Mouse (Mus musculus) midbrain, postnatal 0 days (tissue): ENCODE measurements around the gene Myh9. TPM values are rescaled to one million over a fixed set of nuclear protein-coding genes. Genes with fewer than 3 reads are reported as not detected.

ENCODE experiments used
- ATAC-seq: fragments of 200-750 bp; cut with Nextera tagmentation; 2 replicates; pipeline ENCODE4 v1.8.0; 2017; ENCODE audit warnings: moderate number of reproducible peaks, mild to moderate bottlenecking, moderate TSS enrichment, moderate library complexity; ENCODE audit not compliant: low FRiP score
- DNase-seq: peaks from one replicate; pipeline ENCODE4 v3.0.0-alpha.2; 2015; ENCODE audit warnings: low spot score
- H3K27ac ChIP-seq: fragments of 300-500 bp; sonication (generic); 2 replicates; pipeline ENCODE4 v1.5.1; 2014; ENCODE audit warnings: low read depth, mild to moderate bottlenecking, low read length, mixed read lengths
- H3K27me3 ChIP-seq: fragments of 300-500 bp; sonication (generic); 2 replicates; pipeline ENCODE4 v1.6.1; 2014; ENCODE audit warnings: low read length, control low read depth, mixed read lengths; ENCODE audit not compliant: insufficient read depth
- H3K36me3 ChIP-seq: fragments of 300-500 bp; sonication (generic); 2 replicates; pipeline ENCODE4 v1.6.1; 2014; ENCODE audit warnings: low read length, control low read depth, mixed read lengths; ENCODE audit not compliant: insufficient read depth
- H3K4me1 ChIP-seq: fragments of 300-500 bp; sonication (generic); 2 replicates; pipeline ENCODE4 v1.6.1; 2014; ENCODE audit warnings: mild to moderate bottlenecking, control low read depth, antibody characterized with exemption, low read length, mixed read lengths; ENCODE audit not compliant: insufficient read depth
- H3K4me2 ChIP-seq: fragments of 300-500 bp; sonication (generic); 2 replicates; pipeline ENCODE4 v1.6.1; 2014; ENCODE audit warnings: low read depth, mild to moderate bottlenecking, low read length, mixed read lengths; ENCODE audit not compliant: poor library complexity, severe bottlenecking
- H3K4me3 ChIP-seq: fragments of 300-500 bp; sonication (generic); 2 replicates; pipeline ENCODE4 v1.5.1; 2014; ENCODE audit warnings: low read depth, mild to moderate bottlenecking, low read length, moderate library complexity
- H3K9ac ChIP-seq: fragments of 300-500 bp; sonication (generic); replicated peaks from 2 replicates; pipeline ENCODE4 v1.6.1; 2014; ENCODE audit warnings: mild to moderate bottlenecking, low read length, moderate library complexity, mixed read lengths; ENCODE audit not compliant: poor library complexity, severe bottlenecking
- H3K9me3 ChIP-seq: fragments of 300-500 bp; sonication (generic); 2 replicates; pipeline ENCODE4 v1.6.1; 2016; ENCODE audit warnings: low read length, control low read depth
- CTCF ChIP-seq: IDR thresholded peaks from 2 replicates; pipeline ENCODE4 v1.5.1; 2016; ENCODE audit warnings: antibody characterized with exemption, mild to moderate bottlenecking
- WGBS: fragments of 180-500 bp; shearing (Covaris S2); extraction: QIAGEN DNeasy Blood & Tissue Kit; methylation state at CpG from one replicate; pipeline ENCODE4 v1.1.7; 2014; 5-methylcytosine and 5-hydroxymethylcytosine counted together
- polyA plus RNA-seq: library from polyadenylated mRNA; unstranded; fragments of >200 nt; fragmentation: Nextera tagmentation; extraction: Ambion mirVana; gene quantifications from 2 replicates; pipeline ENCODE4 v1.2.1, GENCODE M21; 2015
- total RNA-seq: library from RNA; depleted of rRNA; stranded (reverse); fragments of >200 nt; gene quantifications from 2 replicates; pipeline ENCODE4 v1.2.3, GENCODE M21; 2014

The Myh9 gene
- total and polyA plus RNA-seq, 2 experiments from 2014 or later: 8.2 to 26.9 TPM

GRCm38 (mm10) chr15:77802992-77803391 lies 39.0 kb downstream of the Myh9 start:
- no peaks in the 10 kb centered on the region for H3K9me3 ChIP-seq
- DNase-seq (no peak), ATAC-seq (no peak)
- H3K27ac ChIP-seq: no peak overlapping the region
- 87% methylated on average over 4 of the region's 4 CpGs for WGBS
- no peak overlapping the region for H3K9ac ChIP-seq
- no peaks in the 10 kb centered on the region for H3K27me3 ChIP-seq
- H3K4me1 ChIP-seq: 0 out of 2 replicates have a peak, but pooled peaks cover 4% of the 10 kb centered on the region
- 0 out of 2 replicates have a peak, but pooled peaks cover 18% of the 10 kb centered on the region for H3K36me3 ChIP-seq
- TF ChIP-seq CTCF: peak; percentile 30; the same call in 1 of the 2 replicates
- no peak overlapping the region for H3K4me2 ChIP-seq
- no peak overlapping the region for H3K4me3 ChIP-seq

GRCm38 (mm10) chr15:77801188-77801587 lies 40.8 kb downstream of the Myh9 start:
- Histone ChIP-seq H3K27me3 (no peaks in the 10 kb centered on the region), H3K4me2 (no peak overlapping the region), H3K4me1 (0 out of 2 replicates have a peak, but pooled peaks cover 4% of the 10 kb centered on the region), H3K27ac (no peak overlapping the region), H3K9me3 (no peaks in the 10 kb centered on the region), H3K9ac (no peak overlapping the region), H3K36me3 (0 out of 2 replicates have a peak, but pooled peaks cover 11% of the 10 kb centered on the region), H3K4me3 (no peak overlapping the region)
- ATAC-seq (no peak), DNase-seq (no peak)
- no peak for TF ChIP-seq CTCF
- WGBS: 90% methylated on average over 4 of the region's 4 CpGs

GRCm38 (mm10) chr15:77800511-77800910 lies 41.5 kb downstream of the Myh9 start:
- H3K9me3 ChIP-seq: no peaks in the 10 kb centered on the region
- no peak for TF ChIP-seq CTCF
- no peak overlapping the region for H3K9ac ChIP-seq
- DNase-seq (no peak), ATAC-seq (no peak)
- no peak overlapping the region for H3K4me3 ChIP-seq
- no peak overlapping the region for H3K4me2 ChIP-seq
- H3K4me1 ChIP-seq: 0 out of 2 replicates have a peak, but pooled peaks cover 4% of the 10 kb centered on the region
- no peaks in the 10 kb centered on the region for H3K27me3 ChIP-seq
- H3K36me3 ChIP-seq: 0 out of 2 replicates have a peak, but pooled peaks cover 8% of the 10 kb centered on the region
- no peak overlapping the region for H3K27ac ChIP-seq

GRCm38 (mm10) chr15:77799491-77800474 lies 42.2 kb downstream of the Myh9 start:
- Histone ChIP-seq H3K9me3 (no peaks in the 10 kb centered on the region), H3K27me3 (no peaks in the 10 kb centered on the region), H3K4me2 (no peak overlapping the region), H3K9ac (no peak overlapping the region), H3K36me3 (0 out of 2 replicates have a peak, but pooled peaks cover 11% of the 10 kb centered on the region), H3K27ac (peak overlapping the region; percentile 67; the same call in 1 of the 2 replicates), H3K4me3 (no peak overlapping the region), H3K4me1 (0 out of 2 replicates have a peak, but pooled peaks cover 4% of the 10 kb centered on the region)
- no peak for TF ChIP-seq CTCF
- no peak for DNase-seq
- no peak for ATAC-seq
- WGBS: 94% methylated on average over 8 of the region's 8 CpGs

- peak overlapping the region; percentile 67 for H3K27ac ChIP-seq
- peak overlapping the region; percentile 39; the same call in 1 of the 2 replicates for H3K9ac ChIP-seq
Observed at GRCm38 (mm10) chr15:77798664-77799490, 43.1 kb downstream of the Myh9 start.

More at GRCm38 (mm10) chr15:77798664-77799490, 43.1 kb downstream of the Myh9 start:
- 0 out of 2 replicates have a peak, but pooled peaks cover 11% of the 10 kb centered on the region for H3K36me3 ChIP-seq
- no peak overlapping the region for H3K4me3 ChIP-seq
- H3K4me1 ChIP-seq: 0 out of 2 replicates have a peak, but pooled peaks cover 4% of the 10 kb centered on the region
- WGBS: 30% methylated on average over 14 of the region's 14 CpGs
- TF ChIP-seq CTCF: no peak
- ATAC-seq (peak; percentile 56), DNase-seq (no peak)
- no peaks in the 10 kb centered on the region for H3K9me3 ChIP-seq
- no peaks in the 10 kb centered on the region for H3K27me3 ChIP-seq
- H3K4me2 ChIP-seq: no peak overlapping the region
